Mouse (Mus musculus): ENCODE results near the gene Olfm4. TPM values are rescaled to one million over a fixed set of nuclear protein-coding genes. Genes with fewer than 3 reads are reported as not detected.

Gene Olfm4
- total RNA-seq, 2 experiments from 2014 or later = 13.9 to 26.7 TPM

- ATAC-seq (replicated peaks; ENCODE audit: low FRiP score, poor library complexity, severe bottlenecking) = no peak
Measured at GRCm38 (mm10) chr14:80016112-80016511, 32.2 kb downstream of the Olfm4 start.

GRCm38 (mm10) chr14:80026078-80026477 is 42.2 kb downstream of the Olfm4 start:
- ATAC-seq (replicated peaks; ENCODE audit: low FRiP score, poor library complexity, severe bottlenecking) = no peak

- no peak for ATAC-seq (replicated peaks; ENCODE audit: low FRiP score, poor library complexity, severe bottlenecking)
Measured at GRCm38 (mm10) chr14:80029297-80030001, 45.6 kb downstream of the Olfm4 start.

GRCm38 (mm10) chr14:80039645-80040272 is 55.9 kb downstream of the Olfm4 start:
- no peak for ATAC-seq (replicated peaks; ENCODE audit: low FRiP score, poor library complexity, severe bottlenecking)

GRCm38 (mm10) chr14:80046104-80046734 is 62.3 kb downstream of the Olfm4 start:
- ATAC-seq (replicated peaks; ENCODE audit: low FRiP score, poor library complexity, severe bottlenecking) = no peak

- ATAC-seq (replicated peaks; ENCODE audit: low FRiP score, poor library complexity, severe bottlenecking) = no peak
Measured at GRCm38 (mm10) chr14:80047368-80048101, 63.7 kb downstream of the Olfm4 start.

GRCm38 (mm10) chr14:80055725-80056124 is 71.8 kb downstream of the Olfm4 start:
- ATAC-seq (replicated peaks; ENCODE audit: low FRiP score, poor library complexity, severe bottlenecking) = no peak

GRCm38 (mm10) chr14:80061686-80062085 is 77.8 kb downstream of the Olfm4 start:
- no peak for ATAC-seq (replicated peaks; ENCODE audit: low FRiP score, poor library complexity, severe bottlenecking)

GRCm38 (mm10) chr14:80062896-80063295 is 79.0 kb downstream of the Olfm4 start:
- no peak for ATAC-seq (replicated peaks; ENCODE audit: low FRiP score, poor library complexity, severe bottlenecking)

- ATAC-seq (replicated peaks; ENCODE audit: low FRiP score, poor library complexity, severe bottlenecking) = no peak
Measured at GRCm38 (mm10) chr14:80070580-80070979, 86.7 kb downstream of the Olfm4 start.

Other genes with a start within 250 kb of the Olfm4 start
- not detected in 2 replicates for gene Pcdh8, start 212.8 kb upstream of the Olfm4 start, total RNA-seq (2015; ENCODE audit: low replicate concordance)
- not detected in 2 replicates for gene Pcdh8, start 212.8 kb upstream of the Olfm4 start, total RNA-seq (2017; ENCODE audit: low replicate concordance)

All from erythroblast, adult 5-6 weeks (primary cell).